Mouse (Mus musculus) left cerebral cortex, postnatal 25 days (tissue): ENCODE data around the gene Sik1. TPM values are rescaled to one million over a fixed set of nuclear protein-coding genes. Genes with fewer than 3 reads are reported as not detected.

Source experiments
- DNase-seq, 2 experiments: peaks; one replicate each; pipeline ENCODE4 v3.0.0; 2022; ENCODE audit warnings: low spot score in 2 of 2, mixed read lengths in 1 of 2
- intact Hi-C: fragments of 180-260 bp; cut with DNase I; formaldehyde crosslinking; loops from one replicate; pipeline ENCODE4 v1.15.1; 2025
- total RNA-seq, 2 experiments: library from RNA; stranded (reverse); gene quantifications; 2 replicates each; pipeline ENCODE4 v1.2.3; 2021

The Sik1 gene
- total RNA-seq, 2 experiments from 2014 or later = 20.2 to 20.9 TPM

GRCm38 (mm10) chr17:31836772-31837171 is 18.8 kb downstream of the Sik1 start:
- peak; percentile 45 to 79 for DNase-seq
- intact Hi-C loops = loop anchor here (5.0 kb wide), 1 partner anchor 149 kb away; no protein-coding TSS in a partner anchor

- DNase-seq = no peak
- intact Hi-C loops = loop anchor here (5.0 kb wide), 1 partner anchor 149 kb away; no protein-coding TSS in a partner anchor
Observed at GRCm38 (mm10) chr17:31836264-31836607, 19.4 kb downstream of the Sik1 start.

- intact Hi-C loops = loop anchor here (5.0 kb wide), 1 partner anchor 148 kb away; no protein-coding TSS in a partner anchor
- DNase-seq = no peak
Observed at GRCm38 (mm10) chr17:31835528-31836263, 19.9 kb downstream of the Sik1 start.

GRCm38 (mm10) chr17:31834320-31835065 is 21.1 kb downstream of the Sik1 start:
- intact Hi-C loops = loop anchor here (5.0 kb wide), 1 partner anchor 147 kb away; no protein-coding TSS in a partner anchor
- DNase-seq = no peak

GRCm38 (mm10) chr17:31833752-31834151 is 21.9 kb downstream of the Sik1 start:
- intact Hi-C loops = no loop called here
- no peak for DNase-seq

GRCm38 (mm10) chr17:31832577-31832964 is 23.0 kb downstream of the Sik1 start:
- no peak for DNase-seq
- intact Hi-C loops = no loop called here

GRCm38 (mm10) chr17:31831866-31832576 is 23.6 kb downstream of the Sik1 start:
- intact Hi-C loops = no loop called here

GRCm38 (mm10) chr17:31831097-31831865 is 24.3 kb downstream of the Sik1 start:
- DNase-seq = no peak
- intact Hi-C loops = no loop called here

More at GRCm38 (mm10) chr17:31831866-31832576, 23.6 kb downstream of the Sik1 start:
- DNase-seq = no peak

- intact Hi-C loops = no loop called here
- no peak for DNase-seq
Observed at GRCm38 (mm10) chr17:31830506-31831075, 25.0 kb downstream of the Sik1 start.

GRCm38 (mm10) chr17:31828916-31829315 is 26.7 kb downstream of the Sik1 start:
- DNase-seq = no peak
- intact Hi-C loops = no loop called here

GRCm38 (mm10) chr17:31828118-31828517 is 27.5 kb downstream of the Sik1 start:
- intact Hi-C loops = no loop called here
- DNase-seq = no peak

- intact Hi-C loops = no loop called here
- no peak for DNase-seq
Observed at GRCm38 (mm10) chr17:31827206-31827605, 28.4 kb downstream of the Sik1 start.

GRCm38 (mm10) chr17:31826669-31827068 is 28.9 kb downstream of the Sik1 start:
- intact Hi-C loops = no loop called here
- DNase-seq = no peak

- intact Hi-C loops = no loop called here
- DNase-seq = no peak
Observed at GRCm38 (mm10) chr17:31825678-31826077, 29.9 kb downstream of the Sik1 start.

GRCm38 (mm10) chr17:31824812-31825211 is 30.8 kb downstream of the Sik1 start:
- DNase-seq = no peak
- intact Hi-C loops = no loop called here

GRCm38 (mm10) chr17:31821136-31821933 is 34.3 kb downstream of the Sik1 start:
- intact Hi-C loops = no loop called here
- DNase-seq = no peak

GRCm38 (mm10) chr17:31820099-31820846 is 35.3 kb downstream of the Sik1 start:
- no peak for DNase-seq
- intact Hi-C loops = no loop called here

- intact Hi-C loops = no loop called here
Observed at GRCm38 (mm10) chr17:31819372-31819771, 36.2 kb downstream of the Sik1 start.

More at GRCm38 (mm10) chr17:31819372-31819771, 36.2 kb downstream of the Sik1 start:
- no peak for DNase-seq
